Mouse (Mus musculus) brain, embryonic 14.5 days (tissue): ENCODE data around the gene Dnase1l2.

Experiments used
- CTCF ChIP-seq: fragments of 200-500 bp; IDR thresholded peaks from 2 replicates; pipeline ENCODE4 v1.5.1; 2012; ENCODE audit warnings: inconsistent platforms, mild to moderate bottlenecking, moderate library complexity, borderline replicate concordance; ENCODE audit not compliant: insufficient read depth, insufficient read length; ENCODE audit errors: extremely low read depth
- POLR2A ChIP-seq: fragments of 200-500 bp; IDR thresholded peaks from 2 replicates; pipeline ENCODE4 v1.6.1; 2012; ENCODE audit warnings: mild to moderate bottlenecking, inconsistent platforms, borderline replicate concordance; ENCODE audit not compliant: poor library complexity, insufficient read depth, insufficient read length, severe bottlenecking; ENCODE audit errors: extremely low read depth

DNA sequence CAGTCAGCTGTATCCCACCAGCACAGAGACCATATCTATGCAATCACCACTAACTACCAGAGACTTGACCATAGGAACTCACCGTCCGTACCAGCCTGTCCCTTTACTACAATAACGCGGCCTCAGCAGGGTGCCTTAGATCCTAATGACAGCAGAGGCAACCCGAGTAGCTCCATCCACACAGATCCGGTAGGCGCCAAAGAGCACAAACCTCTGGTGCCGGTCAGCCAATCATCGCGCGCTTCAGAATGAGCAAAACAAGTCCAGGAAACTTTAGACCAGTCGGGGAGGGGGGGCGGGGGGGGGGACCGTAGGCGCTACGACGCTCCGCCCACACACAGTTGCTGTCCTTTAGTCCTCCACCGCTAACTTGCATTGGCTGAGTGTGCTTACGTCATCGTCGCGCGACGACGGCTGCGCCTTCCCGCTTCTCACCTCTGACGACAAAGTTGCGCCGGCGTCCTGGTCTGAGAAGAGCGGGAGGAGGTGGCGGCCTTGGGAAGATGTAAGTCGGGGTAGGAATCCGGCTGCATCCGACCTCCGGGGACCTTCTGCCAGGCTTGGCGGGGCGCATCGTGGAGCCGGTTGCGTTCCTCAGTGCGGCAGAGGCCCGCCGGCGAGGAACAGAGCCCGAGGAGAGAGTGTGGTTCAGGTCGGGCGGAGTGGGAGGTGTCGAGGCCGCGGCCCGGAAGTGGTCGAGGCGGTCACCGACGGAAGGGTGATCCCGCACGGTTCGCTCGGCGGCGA lies 28.5 kb downstream of the Dnase1l2 start, which contains the start of gene Rnps1:
- TF ChIP-seq CTCF = no peak
- peak; percentile 74; the same call in 1 of the 2 replicates for TF ChIP-seq POLR2A
